Mouse (Mus musculus): ENCODE measurements around the gene Gm6657.

DNA sequence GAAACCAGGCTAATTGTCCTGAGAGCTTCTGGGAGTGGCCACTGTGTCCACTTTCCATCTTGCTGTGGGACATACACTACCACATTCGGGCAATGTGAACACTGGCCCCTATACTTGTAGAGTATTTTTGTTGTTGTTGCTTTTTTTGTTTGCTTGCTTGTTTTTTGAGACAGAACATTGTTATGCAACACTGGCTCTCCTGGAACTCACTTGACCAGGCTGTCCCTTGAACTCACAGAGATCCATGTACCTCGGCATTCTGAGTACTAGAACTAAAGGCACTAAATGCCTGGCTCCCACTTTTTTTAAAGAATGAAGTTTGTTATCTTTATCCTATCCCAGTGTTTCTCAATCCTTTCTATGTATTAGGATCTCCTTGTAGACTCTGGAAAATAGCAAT lies 15.8 kb downstream of the Gm6657 start:
- no peak for TF ChIP-seq CTCF (IDR thresholded peaks at IDR 0.05; ENCODE audit: low read depth)
- no peak for TF ChIP-seq EP300 (IDR thresholded peaks at IDR 0.05; ENCODE audit: low read depth)
